Mouse (Mus musculus): ENCODE measurements at regions not wholly inside any gene's neighbourhood (a gene's known extent, or its start where the extent isn't known, plus 50 kb on each side); places are given as distances from the start of the nearest gene placed in this dataset.

- H3K9me3 ChIP-seq (replicated peaks) = no peaks in the 10 kb centered on the region; the same call in 1 of the 2 replicates
- no peak overlapping the region for H3K27ac ChIP-seq
- no peak for ATAC-seq
- H3K9ac ChIP-seq = no peak overlapping the region
- H3K4me2 ChIP-seq = no peak overlapping the region
- no peaks in the 10 kb centered on the region for H3K27me3 ChIP-seq
- 100% methylated on average over 1 of the region's 1 CpGs for WGBS
- 0 out of 2 replicates have a peak, but pooled peaks cover 4% of the 10 kb centered on the region for H3K4me1 ChIP-seq
- H3K36me3 ChIP-seq (ENCODE audit: poor library complexity, severe bottlenecking) = no peaks in the 10 kb centered on the region
- H3K4me3 ChIP-seq = no peak overlapping the region
Observed at GRCm38 (mm10) chr9:74342176-74342575, 232.0 kb downstream of the Wdr72 start.

GRCm38 (mm10) chr9:74345027-74345426, 234.9 kb downstream of the Wdr72 start:
- H3K4me3 ChIP-seq = no peak overlapping the region
- H3K9ac ChIP-seq = no peak overlapping the region
- WGBS = 53% methylated on average over 7 of the region's 7 CpGs
- H3K4me1 ChIP-seq = peaks cover 4% of the 10 kb centered on the region; the same call in 1 of the 2 replicates
- no peak overlapping the region for H3K27ac ChIP-seq
- no peak overlapping the region for H3K4me2 ChIP-seq
- no peaks in the 10 kb centered on the region; the same call in 1 of the 2 replicates for H3K9me3 ChIP-seq (replicated peaks)
- H3K27me3 ChIP-seq = no peaks in the 10 kb centered on the region
- no peak for ATAC-seq
- H3K36me3 ChIP-seq (ENCODE audit: poor library complexity, severe bottlenecking) = no peaks in the 10 kb centered on the region

GRCm38 (mm10) chr9:74348776-74349175, 238.6 kb downstream of the Wdr72 start:
- WGBS = 32% methylated on average over 2 of the region's 2 CpGs
- Histone ChIP-seq H3K27ac (no peak overlapping the region), H3K4me1 (peaks cover 4% of the 10 kb centered on the region; the same call in 1 of the 2 replicates), H3K9ac (no peak overlapping the region), H3K9me3 (replicated peaks) (no peaks in the 10 kb centered on the region; the same call in 1 of the 2 replicates), H3K4me2 (no peak overlapping the region), H3K36me3 (ENCODE audit: poor library complexity, severe bottlenecking) (no peaks in the 10 kb centered on the region), H3K27me3 (no peaks in the 10 kb centered on the region), H3K4me3 (no peak overlapping the region)
- ATAC-seq = no peak

GRCm38 (mm10) chr9:74365930-74366438, 255.8 kb downstream of the Wdr72 start:
- WGBS = 26% methylated on average over 3 of the region's 3 CpGs
- no peak overlapping the region for H3K4me2 ChIP-seq
- no peaks in the 10 kb centered on the region for H3K9me3 ChIP-seq (replicated peaks)
- no peaks in the 10 kb centered on the region for H3K27me3 ChIP-seq
- no peaks in the 10 kb centered on the region for H3K4me1 ChIP-seq
- H3K9ac ChIP-seq = no peak overlapping the region
- H3K4me3 ChIP-seq = no peak overlapping the region
- H3K36me3 ChIP-seq (ENCODE audit: poor library complexity, severe bottlenecking) = no peaks in the 10 kb centered on the region
- no peak overlapping the region for H3K27ac ChIP-seq
- peak; percentile 41; the same call in 1 of the 2 replicates for ATAC-seq

- no peak overlapping the region for H3K9ac ChIP-seq
- H3K4me1 ChIP-seq = no peaks in the 10 kb centered on the region
- H3K27me3 ChIP-seq = no peaks in the 10 kb centered on the region
- no peaks in the 10 kb centered on the region for H3K36me3 ChIP-seq (ENCODE audit: poor library complexity, severe bottlenecking)
- no peak overlapping the region for H3K4me2 ChIP-seq
- ATAC-seq = no peak
- no peaks in the 10 kb centered on the region for H3K9me3 ChIP-seq (replicated peaks)
- H3K27ac ChIP-seq = no peak overlapping the region
- no peak overlapping the region for H3K4me3 ChIP-seq
Observed at GRCm38 (mm10) chr9:74376191-74376590, 266.0 kb downstream of the Wdr72 start.

GRCm38 (mm10) chr9:74377204-74377603, 267.0 kb downstream of the Wdr72 start:
- H3K9me3 ChIP-seq (replicated peaks) = no peaks in the 10 kb centered on the region
- no peak overlapping the region for H3K27ac ChIP-seq
- no peaks in the 10 kb centered on the region for H3K27me3 ChIP-seq
- ATAC-seq = no peak
- no peak overlapping the region for H3K4me2 ChIP-seq
- H3K4me1 ChIP-seq = no peaks in the 10 kb centered on the region
- H3K36me3 ChIP-seq (ENCODE audit: poor library complexity, severe bottlenecking) = no peaks in the 10 kb centered on the region
- no peak overlapping the region for H3K9ac ChIP-seq
- no peak overlapping the region for H3K4me3 ChIP-seq

GRCm38 (mm10) chr9:74384206-74384896, 274.2 kb downstream of the Wdr72 start:
- H3K36me3 ChIP-seq (ENCODE audit: poor library complexity, severe bottlenecking) = no peaks in the 10 kb centered on the region
- H3K4me2 ChIP-seq = no peak overlapping the region
- H3K9ac ChIP-seq = no peak overlapping the region
- 11% methylated on average over 8 of the region's 8 CpGs for WGBS
- no peaks in the 10 kb centered on the region for H3K9me3 ChIP-seq (replicated peaks)
- no peaks in the 10 kb centered on the region for H3K27me3 ChIP-seq
- no peak overlapping the region for H3K27ac ChIP-seq
- H3K4me1 ChIP-seq = no peaks in the 10 kb centered on the region
- ATAC-seq = peak; percentile 21; the same call in 1 of the 2 replicates
- no peak overlapping the region for H3K4me3 ChIP-seq

GRCm38 (mm10) chr9:74425594-74425993, 315.4 kb downstream of the Wdr72 start:
- Histone ChIP-seq H3K4me3 (no peak overlapping the region), H3K27ac (no peak overlapping the region), H3K4me2 (no peak overlapping the region), H3K9me3 (replicated peaks) (no peaks in the 10 kb centered on the region), H3K9ac (no peak overlapping the region), H3K4me1 (no peaks in the 10 kb centered on the region), H3K27me3 (no peaks in the 10 kb centered on the region), H3K36me3 (ENCODE audit: poor library complexity, severe bottlenecking) (no peaks in the 10 kb centered on the region)
- no peak for ATAC-seq
- WGBS = 94% methylated on average over 2 of the region's 2 CpGs

- no peak overlapping the region for H3K9ac ChIP-seq
- 72% methylated on average over 5 of the region's 5 CpGs for WGBS
- no peak for ATAC-seq
- H3K9me3 ChIP-seq (replicated peaks) = no peaks in the 10 kb centered on the region
- no peak overlapping the region for H3K27ac ChIP-seq
- H3K4me3 ChIP-seq = no peak overlapping the region
- H3K4me2 ChIP-seq = no peak overlapping the region
- H3K27me3 ChIP-seq = no peaks in the 10 kb centered on the region
- H3K4me1 ChIP-seq = no peaks in the 10 kb centered on the region
- no peaks in the 10 kb centered on the region for H3K36me3 ChIP-seq (ENCODE audit: poor library complexity, severe bottlenecking)
Observed at GRCm38 (mm10) chr9:74449981-74450380, 339.8 kb downstream of the Wdr72 start.

GRCm38 (mm10) chr9:74461084-74461483, 350.9 kb downstream of the Wdr72 start:
- Histone ChIP-seq H3K36me3 (ENCODE audit: poor library complexity, severe bottlenecking) (no peaks in the 10 kb centered on the region), H3K27me3 (no peaks in the 10 kb centered on the region), H3K4me2 (no peak overlapping the region), H3K4me3 (no peak overlapping the region), H3K9ac (no peak overlapping the region), H3K9me3 (replicated peaks) (no peaks in the 10 kb centered on the region), H3K4me1 (no peaks in the 10 kb centered on the region), H3K27ac (no peak overlapping the region)
- WGBS = 23% methylated on average over 2 of the region's 2 CpGs
- no peak for ATAC-seq

- WGBS = 60% methylated on average over 2 of the region's 2 CpGs
Observed at GRCm38 (mm10) chr9:74476830-74477229, 366.7 kb downstream of the Wdr72 start.

GRCm38 (mm10) chr9:74479273-74479672, 369.1 kb downstream of the Wdr72 start:
- WGBS = 78% methylated on average over 8 of the region's 8 CpGs
- H3K4me2 ChIP-seq = no peak overlapping the region
- H3K9ac ChIP-seq = no peak overlapping the region
- H3K9me3 ChIP-seq (replicated peaks) = no peaks in the 10 kb centered on the region
- H3K27ac ChIP-seq = no peak overlapping the region
- ATAC-seq = no peak
- no peaks in the 10 kb centered on the region for H3K4me1 ChIP-seq
- no peaks in the 10 kb centered on the region for H3K36me3 ChIP-seq (ENCODE audit: poor library complexity, severe bottlenecking)
- no peak overlapping the region for H3K4me3 ChIP-seq
- H3K27me3 ChIP-seq = no peaks in the 10 kb centered on the region

More at GRCm38 (mm10) chr9:74476830-74477229, 366.7 kb downstream of the Wdr72 start:
- Histone ChIP-seq H3K9ac (no peak overlapping the region), H3K4me1 (no peaks in the 10 kb centered on the region), H3K9me3 (replicated peaks) (no peaks in the 10 kb centered on the region), H3K4me3 (no peak overlapping the region), H3K36me3 (ENCODE audit: poor library complexity, severe bottlenecking) (no peaks in the 10 kb centered on the region), H3K4me2 (no peak overlapping the region), H3K27ac (no peak overlapping the region), H3K27me3 (no peaks in the 10 kb centered on the region)
- no peak for ATAC-seq

- Histone ChIP-seq H3K4me3 (no peak overlapping the region), H3K9ac (no peak overlapping the region), H3K9me3 (replicated peaks) (no peaks in the 10 kb centered on the region), H3K27ac (no peak overlapping the region), H3K4me1 (no peaks in the 10 kb centered on the region), H3K36me3 (ENCODE audit: poor library complexity, severe bottlenecking) (no peaks in the 10 kb centered on the region), H3K4me2 (no peak overlapping the region), H3K27me3 (no peaks in the 10 kb centered on the region)
- WGBS = 89% methylated on average over 2 of the region's 2 CpGs
- no peak for ATAC-seq
Observed at GRCm38 (mm10) chr9:74513887-74514286, 347.8 kb upstream of the Onecut1 start.

All from forebrain, embryonic 13.5 days (tissue).